Mouse (Mus musculus): Measurements from ENCODE around the gene Gad1. TPM values are rescaled to one million over a fixed set of nuclear protein-coding genes. Genes with fewer than 3 reads are reported as not detected.

Gene Gad1
- total and polyA plus RNA-seq, 2 experiments from 2014 or later = 154 to 160 TPM

- Histone ChIP-seq H3K4me1 (ENCODE audit: insufficient read depth, low read length) (peaks cover 3% of the 10 kb centered on the region; the same call in 1 of the 2 replicates), H3K9me3 (ENCODE audit: low read length) (no peaks in the 10 kb centered on the region), H3K9ac (replicated peaks; ENCODE audit: low read length, poor library complexity, severe bottlenecking) (no peak overlapping the region), H3K4me3 (ENCODE audit: low read depth, low read length) (no peak overlapping the region), H3K4me2 (ENCODE audit: low read depth, low read length, poor library complexity, severe bottlenecking) (no peak overlapping the region), H3K36me3 (ENCODE audit: insufficient read depth, low read length) (no peaks in the 10 kb centered on the region), H3K27me3 (ENCODE audit: insufficient read depth, low read length) (no peaks in the 10 kb centered on the region), H3K27ac (ENCODE audit: low read depth, low read length) (no peak overlapping the region)
- 86% methylated on average over 5 of the region's 5 CpGs for WGBS
- no peak for TF ChIP-seq CTCF (IDR thresholded peaks at IDR 0.05)
- no peak for ATAC-seq (ENCODE audit: low FRiP score)
- no peak for DNase-seq (ENCODE audit: low spot score)
Measured at GRCm38 (mm10) chr2:70634028-70634690, 81.3 kb downstream of the Gad1 start.

GRCm38 (mm10) chr2:70640968-70641367, 88.1 kb downstream of the Gad1 start:
- Histone ChIP-seq H3K4me3 (ENCODE audit: low read depth, low read length) (no peak overlapping the region), H3K4me2 (ENCODE audit: low read depth, low read length, poor library complexity, severe bottlenecking) (no peak overlapping the region), H3K27me3 (ENCODE audit: insufficient read depth, low read length) (no peaks in the 10 kb centered on the region), H3K9ac (replicated peaks; ENCODE audit: low read length, poor library complexity, severe bottlenecking) (no peak overlapping the region), H3K27ac (ENCODE audit: low read depth, low read length) (no peak overlapping the region), H3K9me3 (ENCODE audit: low read length) (no peaks in the 10 kb centered on the region), H3K36me3 (ENCODE audit: insufficient read depth, low read length) (no peaks in the 10 kb centered on the region), H3K4me1 (ENCODE audit: insufficient read depth, low read length) (no peaks in the 10 kb centered on the region)
- DNase-seq (ENCODE audit: low spot score) (no peak), ATAC-seq (ENCODE audit: low FRiP score) (no peak)
- peak; percentile 20 for TF ChIP-seq CTCF (IDR thresholded peaks at IDR 0.05)

GRCm38 (mm10) chr2:70642971-70643565, 90.2 kb downstream of the Gad1 start:
- no peak for ATAC-seq (ENCODE audit: low FRiP score)
- no peaks in the 10 kb centered on the region for H3K4me1 ChIP-seq (ENCODE audit: insufficient read depth, low read length)
- H3K27ac ChIP-seq (ENCODE audit: low read depth, low read length) = no peak overlapping the region
- TF ChIP-seq CTCF (IDR thresholded peaks at IDR 0.05) = no peak
- H3K4me3 ChIP-seq (ENCODE audit: low read depth, low read length) = no peak overlapping the region
- 48% methylated on average over 16 of the region's 16 CpGs for WGBS
- H3K4me2 ChIP-seq (ENCODE audit: low read depth, low read length, poor library complexity, severe bottlenecking) = no peak overlapping the region
- H3K9me3 ChIP-seq (ENCODE audit: low read length) = no peaks in the 10 kb centered on the region
- H3K36me3 ChIP-seq (ENCODE audit: insufficient read depth, low read length) = no peaks in the 10 kb centered on the region
- no peak overlapping the region for H3K9ac ChIP-seq (replicated peaks; ENCODE audit: low read length, poor library complexity, severe bottlenecking)
- no peaks in the 10 kb centered on the region for H3K27me3 ChIP-seq (ENCODE audit: insufficient read depth, low read length)
- peak; percentile 48 for DNase-seq (ENCODE audit: low spot score)

GRCm38 (mm10) chr2:70645266-70645780, 92.5 kb downstream of the Gad1 start:
- WGBS = 85% methylated on average over 6 of the region's 6 CpGs
- no peak for DNase-seq (ENCODE audit: low spot score)

GRCm38 (mm10) chr2:70647681-70648080, 94.8 kb downstream of the Gad1 start:
- Histone ChIP-seq H3K36me3 (ENCODE audit: insufficient read depth, low read length) (no peaks in the 10 kb centered on the region), H3K4me2 (ENCODE audit: low read depth, low read length, poor library complexity, severe bottlenecking) (no peak overlapping the region), H3K4me3 (ENCODE audit: low read depth, low read length) (no peak overlapping the region), H3K9me3 (ENCODE audit: low read length) (no peaks in the 10 kb centered on the region), H3K4me1 (ENCODE audit: insufficient read depth, low read length) (no peaks in the 10 kb centered on the region), H3K27ac (ENCODE audit: low read depth, low read length) (no peak overlapping the region), H3K9ac (replicated peaks; ENCODE audit: low read length, poor library complexity, severe bottlenecking) (no peak overlapping the region), H3K27me3 (ENCODE audit: insufficient read depth, low read length) (no peaks in the 10 kb centered on the region)
- DNase-seq (ENCODE audit: low spot score) (no peak), ATAC-seq (ENCODE audit: low FRiP score) (no peak)
- 53% methylated on average over 4 of the region's 4 CpGs for WGBS
- no peak for TF ChIP-seq CTCF (IDR thresholded peaks at IDR 0.05)

More at GRCm38 (mm10) chr2:70645266-70645780, 92.5 kb downstream of the Gad1 start:
- no peak for TF ChIP-seq CTCF (IDR thresholded peaks at IDR 0.05)
- H3K27ac ChIP-seq (ENCODE audit: low read depth, low read length) = no peak overlapping the region
- no peak for ATAC-seq (ENCODE audit: low FRiP score)
- H3K27me3 ChIP-seq (ENCODE audit: insufficient read depth, low read length) = no peaks in the 10 kb centered on the region
- H3K9ac ChIP-seq (replicated peaks; ENCODE audit: low read length, poor library complexity, severe bottlenecking) = no peak overlapping the region
- no peaks in the 10 kb centered on the region for H3K4me1 ChIP-seq (ENCODE audit: insufficient read depth, low read length)
- no peaks in the 10 kb centered on the region for H3K9me3 ChIP-seq (ENCODE audit: low read length)
- no peak overlapping the region for H3K4me3 ChIP-seq (ENCODE audit: low read depth, low read length)
- no peaks in the 10 kb centered on the region for H3K36me3 ChIP-seq (ENCODE audit: insufficient read depth, low read length)
- no peak overlapping the region for H3K4me2 ChIP-seq (ENCODE audit: low read depth, low read length, poor library complexity, severe bottlenecking)

- no peak for TF ChIP-seq CTCF (IDR thresholded peaks at IDR 0.05)
- WGBS = 89% methylated on average over 5 of the region's 5 CpGs
- Histone ChIP-seq H3K9ac (replicated peaks; ENCODE audit: low read length, poor library complexity, severe bottlenecking) (no peak overlapping the region), H3K27ac (ENCODE audit: low read depth, low read length) (no peak overlapping the region), H3K36me3 (ENCODE audit: insufficient read depth, low read length) (no peaks in the 10 kb centered on the region), H3K27me3 (ENCODE audit: insufficient read depth, low read length) (no peaks in the 10 kb centered on the region), H3K4me1 (ENCODE audit: insufficient read depth, low read length) (no peaks in the 10 kb centered on the region), H3K9me3 (ENCODE audit: low read length) (no peaks in the 10 kb centered on the region), H3K4me3 (ENCODE audit: low read depth, low read length) (no peak overlapping the region), H3K4me2 (ENCODE audit: low read depth, low read length, poor library complexity, severe bottlenecking) (no peak overlapping the region)
- ATAC-seq (ENCODE audit: low FRiP score) = no peak
- DNase-seq (ENCODE audit: low spot score) = no peak
Measured at GRCm38 (mm10) chr2:70648271-70648670, 95.4 kb downstream of the Gad1 start.
